Mouse (Mus musculus) thymus, adult 18-20 months (tissue): ENCODE results near the gene Fgf5.

Source experiments
- DNase-seq, 2 experiments: peaks; one replicate each; pipeline ENCODE4 v3.0.0; 2022; ENCODE audit warnings: mixed read lengths in 2 of 2

Fgf5 gene

DNA sequence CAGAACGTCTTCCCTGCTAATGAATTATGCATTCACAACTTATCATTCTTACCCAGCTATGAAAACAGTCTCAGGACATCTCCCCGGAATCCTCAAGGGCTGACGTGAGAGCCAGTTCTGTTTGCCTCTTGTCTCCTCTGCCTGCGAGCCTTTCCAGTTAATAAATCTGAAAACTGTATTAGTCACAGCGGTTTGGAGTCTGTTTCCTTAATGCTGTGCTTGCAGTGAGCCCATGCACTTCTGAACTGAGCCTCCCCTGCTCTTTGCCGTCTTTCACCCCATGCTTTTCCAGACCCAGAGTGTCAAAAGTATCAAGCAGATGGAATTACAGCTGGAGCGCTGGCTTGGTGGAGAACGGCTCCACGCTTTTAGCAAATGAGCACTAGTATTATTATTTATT lies 52.5 kb downstream of the Fgf5 start:
- DNase-seq, result no peak

DNA sequence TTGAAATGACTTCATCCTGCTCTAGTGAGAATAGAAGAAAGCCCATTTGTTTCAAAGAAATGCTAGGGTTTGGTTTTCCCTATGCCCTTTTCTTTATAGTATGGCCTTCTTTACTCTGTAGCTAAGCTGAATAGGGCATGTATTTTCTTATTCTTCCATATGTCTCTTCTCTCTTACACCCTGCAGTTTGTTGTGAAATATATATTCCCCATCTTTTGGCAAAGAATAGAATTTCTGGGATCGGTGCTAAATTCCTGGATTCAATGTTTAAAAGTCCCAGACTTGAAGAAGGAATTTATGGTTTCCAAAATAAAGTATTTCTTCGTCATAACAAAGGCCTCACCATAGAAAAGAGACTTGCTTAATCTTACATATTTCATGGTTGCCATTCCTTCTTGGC lies 72.6 kb downstream of the Fgf5 start:
- no peak for DNase-seq
